Mouse (Mus musculus): Measurements from ENCODE around the gene Sf3a1.

- TF ChIP-seq EP300 (IDR thresholded peaks at IDR 0.05; ENCODE audit: low read depth in 1 of 2, low read length in 2 of 2) = no peak
- no peak for TF ChIP-seq MAX (IDR thresholded peaks at IDR 0.05; ENCODE audit: low read length)
- TF ChIP-seq TAL1 (IDR thresholded peaks at IDR 0.05; ENCODE audit: low read length) = no peak
- TF ChIP-seq CTCF (IDR thresholded peaks at IDR 0.05 in 2 of 3, conservative IDR thresholded peaks at IDR 0.05 in 1 of 3; ENCODE audit: control insufficient read depth in 1 of 3, insufficient read depth in 1 of 3, low read depth in 2 of 3, low read length in 3 of 3, poor library complexity in 1 of 3, severe bottlenecking in 1 of 3) = no peak
- no peak for TF ChIP-seq E2F4 (IDR thresholded peaks at IDR 0.05; ENCODE audit: borderline replicate concordance, low read depth, low read length)
- no peak for TF ChIP-seq POLR2A (IDR thresholded peaks at IDR 0.05; ENCODE audit: control insufficient read depth in 1 of 2, insufficient read depth in 1 of 2, low read depth in 1 of 2, low read length in 2 of 2, poor library complexity in 1 of 2)
- TF ChIP-seq MEF2A (IDR thresholded peaks at IDR 0.05; ENCODE audit: extremely low read depth, insufficient replicate concordance, low read depth, low read length, poor library complexity, severe bottlenecking) = no peak
- TF ChIP-seq RCOR1 (IDR thresholded peaks at IDR 0.05; ENCODE audit: low read depth, low read length) = no peak
- no peak for TF ChIP-seq CHD2 (IDR thresholded peaks at IDR 0.05; ENCODE audit: low read length)
- TF ChIP-seq MAZ (IDR thresholded peaks at IDR 0.05; ENCODE audit: low read depth, low read length) = no peak
- no peak for TF ChIP-seq USF2 (IDR thresholded peaks at IDR 0.05; ENCODE audit: borderline replicate concordance in 1 of 2, insufficient read depth in 1 of 2, low read depth in 1 of 2, low read length in 2 of 2)
- no peak for TF ChIP-seq TBP (IDR thresholded peaks at IDR 0.05; ENCODE audit: low read depth, low read length)
- TF ChIP-seq HCFC1 (IDR thresholded peaks at IDR 0.05; ENCODE audit: low read depth, low read length) = no peak
Measured at GRCm38 (mm10) chr11:4216248-4217000, 56.3 kb downstream of the Sf3a1 start.
